Mouse (Mus musculus): ENCODE data around the gene Sco1. TPM values are rescaled to one million over a fixed set of nuclear protein-coding genes. Genes with fewer than 3 reads are reported as not detected.
A peak's percentile ranks its signal among the peaks of the same experiment; 100 is the strongest.

Gene Sco1
- total and polyA plus RNA-seq, 2 experiments from 2014 or later: 8.2 to 15.8 TPM

- peaks cover 4% of the 10 kb centered on the region; the same call in 1 of the 2 replicates for H3K4me1 ChIP-seq (ENCODE audit: control insufficient read depth, insufficient read depth)
- H3K27ac ChIP-seq (ENCODE audit: low read depth): no peak overlapping the region
- DNase-seq (ENCODE audit: low spot score) (no peak), ATAC-seq (ENCODE audit: insufficient read depth, low read depth) (no peak)
- H3K4me2 ChIP-seq (ENCODE audit: low read depth, low read length): 0 out of 2 replicates have a peak overlapping the region, but pooled peaks have one; percentile 64
- H3K9ac ChIP-seq (replicated peaks; ENCODE audit: low read depth, low read length): no peak overlapping the region
- H3K9me3 ChIP-seq (replicated peaks; ENCODE audit: control insufficient read depth, low read length): no peaks in the 10 kb centered on the region
- 62% methylated on average over 6 of the region's 6 CpGs for WGBS
- no peaks in the 10 kb centered on the region for H3K36me3 ChIP-seq (replicated peaks; ENCODE audit: control insufficient read depth, insufficient read depth, low read length)
- no peak overlapping the region for H3K4me3 ChIP-seq (ENCODE audit: low read depth, low read length)
- TF ChIP-seq CTCF (IDR thresholded peaks at IDR 0.05; ENCODE audit: low read depth) (no peak), EP300 (IDR thresholded peaks at IDR 0.05; ENCODE audit: low read depth) (no peak)
- no peaks in the 10 kb centered on the region for H3K27me3 ChIP-seq (ENCODE audit: control insufficient read depth, insufficient read depth, low read length)
Measured at GRCm38 (mm10) chr11:67023802-67024340, 28.6 kb upstream of the Sco1 start.

- Histone ChIP-seq H3K27me3 (ENCODE audit: control insufficient read depth, insufficient read depth, low read length) (no peaks in the 10 kb centered on the region), H3K4me2 (ENCODE audit: low read depth, low read length) (peak within 1 kb of the TSS; percentile 64), H3K9me3 (replicated peaks; ENCODE audit: control insufficient read depth, low read length) (no peaks in the 10 kb centered on the region), H3K9ac (replicated peaks; ENCODE audit: low read depth, low read length) (peak within 1 kb of the TSS; percentile 49), H3K27ac (ENCODE audit: low read depth) (peak within 1 kb of the TSS; percentile 39; the same call in 1 of the 2 replicates), H3K4me3 (ENCODE audit: low read depth, low read length) (peak within 1 kb of the TSS; percentile 59), H3K4me1 (ENCODE audit: control insufficient read depth, insufficient read depth) (peaks cover 4% of the 10 kb centered on the region; the same call in 1 of the 2 replicates), H3K36me3 (replicated peaks; ENCODE audit: control insufficient read depth, insufficient read depth, low read length) (no peaks in the 10 kb centered on the region)
- TF ChIP-seq CTCF (IDR thresholded peaks at IDR 0.05; ENCODE audit: low read depth): peak; percentile 82
- TF ChIP-seq EP300 (IDR thresholded peaks at IDR 0.05; ENCODE audit: low read depth): no peak; the same call in 1 of the 2 replicates
- DNase-seq (ENCODE audit: low spot score) (peak; percentile 96), ATAC-seq (ENCODE audit: insufficient read depth, low read depth) (peak; percentile 99)
- WGBS: 2% methylated on average over 31 of the region's 35 CpGs
Measured at GRCm38 (mm10) chr11:67024867-67025477, 27.5 kb upstream of the Sco1 start, which contains the start of gene Tmem220. Gene Tmem220 (plus strand): TSS chr11:67025154.

- no peak overlapping the region for H3K9ac ChIP-seq (replicated peaks; ENCODE audit: low read depth, low read length)
- DNase-seq (ENCODE audit: low spot score) (no peak), ATAC-seq (ENCODE audit: insufficient read depth, low read depth) (no peak)
- H3K4me1 ChIP-seq (ENCODE audit: control insufficient read depth, insufficient read depth): no peaks in the 10 kb centered on the region
- no peaks in the 10 kb centered on the region for H3K9me3 ChIP-seq (replicated peaks; ENCODE audit: control insufficient read depth, low read length)
- H3K4me2 ChIP-seq (ENCODE audit: low read depth, low read length): no peak overlapping the region
- H3K27ac ChIP-seq (ENCODE audit: low read depth): no peak overlapping the region
- H3K4me3 ChIP-seq (ENCODE audit: low read depth, low read length): no peak overlapping the region
- no peak for TF ChIP-seq EP300 (IDR thresholded peaks at IDR 0.05; ENCODE audit: low read depth)
- no peak for TF ChIP-seq CTCF (IDR thresholded peaks at IDR 0.05; ENCODE audit: low read depth)
- H3K36me3 ChIP-seq (replicated peaks; ENCODE audit: control insufficient read depth, insufficient read depth, low read length): 0 out of 2 replicates have a peak, but pooled peaks cover under 1% of the 10 kb centered on the region
- H3K27me3 ChIP-seq (ENCODE audit: control insufficient read depth, insufficient read depth, low read length): no peaks in the 10 kb centered on the region
- WGBS: 55% methylated on average over 16 of the region's 16 CpGs
Measured at GRCm38 (mm10) chr11:67030904-67031602, 21.4 kb upstream of the Sco1 start.

- Histone ChIP-seq H3K9me3 (replicated peaks; ENCODE audit: control insufficient read depth, low read length) (no peaks in the 10 kb centered on the region), H3K4me1 (ENCODE audit: control insufficient read depth, insufficient read depth) (no peaks in the 10 kb centered on the region), H3K4me3 (ENCODE audit: low read depth, low read length) (no peak overlapping the region), H3K9ac (replicated peaks; ENCODE audit: low read depth, low read length) (no peak overlapping the region), H3K27me3 (ENCODE audit: control insufficient read depth, insufficient read depth, low read length) (no peaks in the 10 kb centered on the region), H3K36me3 (replicated peaks; ENCODE audit: control insufficient read depth, insufficient read depth, low read length) (0 out of 2 replicates have a peak, but pooled peaks cover 4% of the 10 kb centered on the region), H3K4me2 (ENCODE audit: low read depth, low read length) (no peak overlapping the region), H3K27ac (ENCODE audit: low read depth) (no peak overlapping the region)
- DNase-seq (ENCODE audit: low spot score) (no peak), ATAC-seq (ENCODE audit: insufficient read depth, low read depth) (no peak)
- WGBS: 74% methylated on average over 2 of the region's 2 CpGs
- TF ChIP-seq EP300 (IDR thresholded peaks at IDR 0.05; ENCODE audit: low read depth) (no peak), CTCF (IDR thresholded peaks at IDR 0.05; ENCODE audit: low read depth) (no peak)
Measured at GRCm38 (mm10) chr11:67031603-67031915, 20.9 kb upstream of the Sco1 start.

- Histone ChIP-seq H3K27ac (ENCODE audit: low read depth) (no peak overlapping the region), H3K9me3 (replicated peaks; ENCODE audit: control insufficient read depth, low read length) (no peaks in the 10 kb centered on the region), H3K4me3 (ENCODE audit: low read depth, low read length) (no peak overlapping the region), H3K4me1 (ENCODE audit: control insufficient read depth, insufficient read depth) (no peaks in the 10 kb centered on the region), H3K36me3 (replicated peaks; ENCODE audit: control insufficient read depth, insufficient read depth, low read length) (peaks cover 29% of the 10 kb centered on the region), H3K27me3 (ENCODE audit: control insufficient read depth, insufficient read depth, low read length) (no peaks in the 10 kb centered on the region), H3K9ac (replicated peaks; ENCODE audit: low read depth, low read length) (no peak overlapping the region), H3K4me2 (ENCODE audit: low read depth, low read length) (no peak overlapping the region)
- DNase-seq (ENCODE audit: low spot score): no peak
- TF ChIP-seq CTCF (IDR thresholded peaks at IDR 0.05; ENCODE audit: low read depth) (no peak), EP300 (IDR thresholded peaks at IDR 0.05; ENCODE audit: low read depth) (no peak)
- 54% methylated on average over 4 of the region's 4 CpGs for WGBS
- ATAC-seq (ENCODE audit: insufficient read depth, low read depth): no peak
Measured at GRCm38 (mm10) chr11:67034775-67035485, 17.5 kb upstream of the Sco1 start.

Measured in heart, postnatal 0 days (tissue).